Mouse (Mus musculus) olfactory bulb, adult 2 months (tissue): ENCODE results near the gene Wdr61.

ENCODE experiments used
- CTCF ChIP-seq: fragments of 200-500 bp; IDR thresholded peaks from 2 replicates; pipeline ENCODE4 v1.5.1; 2012; ENCODE audit warnings: low read depth, mild to moderate bottlenecking, low read length, moderate library complexity; ENCODE audit not compliant: insufficient read depth
- POLR2A ChIP-seq: fragments of 200-500 bp; IDR thresholded peaks from 2 replicates; pipeline ENCODE4 v1.6.1; 2012; ENCODE audit warnings: mild to moderate bottlenecking, low read depth, low read length, moderate library complexity; ENCODE audit not compliant: insufficient read depth

DNA sequence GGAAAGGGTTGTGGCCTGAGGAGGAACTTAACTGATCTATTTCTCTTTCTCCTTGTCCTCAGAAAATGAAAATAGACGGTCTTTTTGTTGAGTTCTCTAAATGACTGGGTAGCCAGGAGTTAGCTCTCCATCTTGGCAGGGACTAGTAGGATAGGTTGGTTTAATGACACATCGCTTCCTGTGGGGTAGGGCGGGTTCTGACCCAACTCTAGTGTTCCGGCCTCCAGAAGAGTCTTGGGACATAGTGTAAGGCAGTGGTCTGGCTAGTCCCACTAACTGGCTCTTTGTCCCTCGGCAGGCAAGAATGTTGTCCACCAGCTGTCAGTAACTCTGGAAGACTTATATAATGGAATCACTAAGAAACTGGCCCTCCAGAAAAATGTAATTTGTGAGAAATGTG is 26.2 kb downstream of the Wdr61 start:
- no peak for TF ChIP-seq POLR2A
- TF ChIP-seq CTCF, result no peak
